Comparison of ENCODE assay signal across 8 mouse cellular contexts in the genomic region with DNA sequence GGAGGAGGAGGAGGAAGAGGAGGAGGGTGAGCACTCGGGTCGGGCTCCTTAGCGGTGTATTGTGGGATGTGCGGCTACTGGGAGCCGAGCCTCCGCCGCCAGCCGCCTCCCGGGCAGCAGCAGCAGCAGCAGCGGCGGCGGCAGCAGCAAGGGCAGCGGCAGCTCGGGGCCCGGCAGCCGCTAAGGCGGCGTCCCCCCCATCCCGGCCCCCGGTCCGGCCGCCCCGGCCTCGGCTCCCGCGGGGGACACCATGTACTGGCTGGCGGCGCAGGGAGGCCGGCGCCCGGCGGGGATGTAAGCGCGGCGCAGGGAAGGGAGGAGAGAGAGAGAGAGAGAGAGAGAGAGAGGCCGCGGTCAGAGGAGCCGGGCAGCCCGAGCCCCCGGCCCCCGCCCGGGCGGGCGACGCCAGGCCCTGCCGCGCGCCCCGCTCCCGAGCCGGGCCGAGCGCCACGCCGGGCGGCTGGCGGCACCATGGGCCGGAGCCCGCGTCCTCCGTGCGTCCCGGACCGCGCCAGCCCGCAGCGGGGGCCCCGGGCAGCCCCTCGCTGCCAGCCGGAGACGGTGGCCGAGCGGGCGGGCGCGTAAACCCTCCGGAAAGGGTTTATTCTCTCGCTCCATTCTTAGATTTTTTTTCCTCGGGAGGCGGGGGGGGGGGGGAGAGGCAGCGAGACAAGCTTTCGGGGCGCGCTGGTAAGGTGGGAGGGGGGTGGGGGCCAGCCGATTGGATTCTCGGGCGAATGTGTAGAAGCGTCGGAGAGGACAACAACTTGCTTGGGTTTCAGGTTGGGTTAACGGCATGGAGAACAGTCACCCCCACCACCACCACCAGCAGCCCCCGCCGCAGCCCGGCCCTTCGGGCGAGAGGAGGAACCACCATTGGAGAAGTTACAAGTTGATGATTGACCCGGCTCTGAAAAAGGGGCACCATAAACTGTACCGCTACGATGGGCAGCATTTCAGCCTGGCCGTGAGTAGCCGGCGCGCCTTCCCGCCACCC. TPM values are rescaled to one million over a fixed set of nuclear protein-coding genes. Genes with fewer than 3 reads are reported as not detected.
DNase-seq lines count a peak whose midpoint lies in the region; ATAC-seq lines count a peak whose summit lies in the region.

A gene (plus strand): TSS at position 33 of the 997 bp plus-strand sequence.

- peak within 1 kb of the TSS; percentile 100 for H3K9ac ChIP-seq in liver, embryonic 13.5 days
- peak within 1 kb of the TSS; percentile 100 for H3K9ac ChIP-seq in neural tube, embryonic 15.5 days (replicated peaks)

- H3K4me2 ChIP-seq in liver, embryonic 13.5 days, result peak within 1 kb of the TSS; percentile 100
- H3K4me2 ChIP-seq in neural tube, embryonic 15.5 days, result peak within 1 kb of the TSS; percentile 98

- peaks cover 70% of the 10 kb centered on the region for H3K4me1 ChIP-seq in liver, embryonic 13.5 days (replicated peaks)
- H3K4me1 ChIP-seq in neural tube, embryonic 15.5 days, result peaks cover 44% of the 10 kb centered on the region

- peak; percentile 56 for DNase-seq in 3T3-L1 (ENCODE audit: low read depth, low spot score)
- peak; percentile 59 for DNase-seq in ES-CJ7 (ENCODE audit: low read depth, low spot score)
- peak; percentile 49 to 58 for DNase-seq in cerebellum, postnatal 36 days
- DNase-seq in heart, adult 18-20 months, result peak; percentile 75 to 80
- DNase-seq in kidney, adult 18-20 months, result peak; percentile 74
- peak; percentile 67 for DNase-seq in liver, embryonic 13.5 days

- no peaks in the 10 kb centered on the region for H3K9me3 ChIP-seq in liver, embryonic 13.5 days (replicated peaks)
- H3K9me3 ChIP-seq in neural tube, embryonic 15.5 days (replicated peaks), result no peaks in the 10 kb centered on the region

- H3K36me3 ChIP-seq in liver, embryonic 13.5 days, result peaks cover 36% of the 10 kb centered on the region
- peaks cover 13% of the 10 kb centered on the region for H3K36me3 ChIP-seq in neural tube, embryonic 15.5 days

- H3K27me3 ChIP-seq in liver, embryonic 13.5 days, result no peaks in the 10 kb centered on the region
- no peaks in the 10 kb centered on the region for H3K27me3 ChIP-seq in neural tube, embryonic 15.5 days (replicated peaks)

- H3K27ac ChIP-seq in liver, embryonic 13.5 days, result peak within 1 kb of the TSS; percentile 99
- H3K27ac ChIP-seq in neural tube, embryonic 15.5 days (replicated peaks), result peak within 1 kb of the TSS; percentile 99

- WGBS in liver, embryonic 13.5 days (ENCODE audit: insufficient replicate concordance), result under 1% methylated on average over 67 of the region's 103 CpGs
- WGBS in neural tube, embryonic 15.5 days, result under 1% methylated on average over 63 of the region's 103 CpGs

- peak; percentile 29 for ATAC-seq in liver, embryonic 13.5 days (ENCODE audit: low read depth)
- peak; percentile 10; the same call in 1 of the 2 replicates for ATAC-seq in neural tube, embryonic 15.5 days (ENCODE audit: low FRiP score)
- no peak for ATAC-seq in frontal cortex, adult (ENCODE audit: low TSS enrichment)

- peak within 1 kb of the TSS; percentile 96 for H3K4me3 ChIP-seq in liver, embryonic 13.5 days (replicated peaks)
- peak within 1 kb of the TSS; percentile 85 for H3K4me3 ChIP-seq in neural tube, embryonic 15.5 days (replicated peaks)

RNA-seq across cellular contexts. Expression of the gene that starts here (rescaled TPM):
- 10 to 100 TPM; 11.4 to 15.5 TPM for total RNA-seq in heart, adult 18-20 months (2021)
- 3.4 and 3.8 TPM in 2 replicates for polyA plus RNA-seq in liver, embryonic 13.5 days (2015; fragmentation: Nextera tagmentation; extraction: Ambion mirVana)
- polyA plus RNA-seq in neural tube, embryonic 15.5 days (2015; fragmentation: Nextera tagmentation; extraction: Ambion mirVana), result 10.5 and 11.2 TPM in 2 replicates
